Mouse (Mus musculus): Measurements from ENCODE around the gene Cacng2. TPM values are rescaled to one million over a fixed set of nuclear protein-coding genes. Genes with fewer than 3 reads are reported as not detected.

Cacng2 gene
- polyA plus RNA-seq, 1 experiment from 2014 or later: not detected

DNA sequence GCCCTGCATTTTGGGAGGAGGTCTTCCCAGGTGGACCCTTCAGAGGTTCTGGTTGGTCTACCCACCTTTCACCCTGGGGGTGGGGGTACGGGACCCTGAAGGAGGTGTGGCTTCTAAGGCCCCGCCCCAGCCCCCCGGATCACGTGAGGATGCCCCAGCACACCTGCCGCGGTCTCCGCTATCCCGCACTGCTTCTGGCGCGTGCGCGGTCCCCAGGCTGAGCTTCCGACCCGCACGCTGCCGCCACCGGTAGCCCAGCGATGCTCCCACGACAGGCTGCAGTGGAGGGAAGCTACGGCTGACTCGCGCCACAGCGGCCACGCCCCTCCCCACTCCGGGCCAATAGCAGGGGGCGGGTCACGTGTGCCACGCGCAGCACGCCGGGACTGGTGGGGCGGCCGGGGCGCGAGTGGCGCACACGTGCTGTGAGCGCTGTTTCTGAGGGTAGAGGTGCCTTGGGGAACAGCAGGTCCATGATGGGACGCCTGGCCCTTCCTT lies 163.4 kb downstream of the Cacng2 start, which contains the start of gene Foxred2:
Gene Foxred2 (minus strand): TSS at position 319 of the 498 bp plus-strand sequence.
- TF ChIP-seq CTCF (IDR thresholded peaks at IDR 0.05; ENCODE audit: low read depth): peak; percentile 45
- Histone ChIP-seq H3K4me1 (replicated peaks; ENCODE audit: insufficient read depth, low read length) (peaks cover 9% of the 10 kb centered on the region), H3K27ac (no peak within 1 kb of the TSS), H3K9me3 (replicated peaks; ENCODE audit: low read length) (no peaks in the 10 kb centered on the region), H3K4me2 (ENCODE audit: low read length) (peak within 1 kb of the TSS; percentile 58), H3K4me3 (replicated peaks; ENCODE audit: low read depth, low read length) (peak within 1 kb of the TSS; percentile 32), H3K36me3 (ENCODE audit: insufficient read depth, low read length) (peaks cover 31% of the 10 kb centered on the region), H3K9ac (ENCODE audit: low read depth, low read length) (0 out of 2 replicates have a peak within 1 kb of the TSS, but pooled peaks have one; percentile 18), H3K27me3 (ENCODE audit: insufficient read depth, low read length) (no peaks in the 10 kb centered on the region)
- WGBS: under 1% methylated on average over 39 of the region's 39 CpGs
- ATAC-seq (replicated peaks; ENCODE audit: low FRiP score, low read depth): peak; percentile 94
- DNase-seq (ENCODE audit: low spot score): peak; percentile 86

DNA sequence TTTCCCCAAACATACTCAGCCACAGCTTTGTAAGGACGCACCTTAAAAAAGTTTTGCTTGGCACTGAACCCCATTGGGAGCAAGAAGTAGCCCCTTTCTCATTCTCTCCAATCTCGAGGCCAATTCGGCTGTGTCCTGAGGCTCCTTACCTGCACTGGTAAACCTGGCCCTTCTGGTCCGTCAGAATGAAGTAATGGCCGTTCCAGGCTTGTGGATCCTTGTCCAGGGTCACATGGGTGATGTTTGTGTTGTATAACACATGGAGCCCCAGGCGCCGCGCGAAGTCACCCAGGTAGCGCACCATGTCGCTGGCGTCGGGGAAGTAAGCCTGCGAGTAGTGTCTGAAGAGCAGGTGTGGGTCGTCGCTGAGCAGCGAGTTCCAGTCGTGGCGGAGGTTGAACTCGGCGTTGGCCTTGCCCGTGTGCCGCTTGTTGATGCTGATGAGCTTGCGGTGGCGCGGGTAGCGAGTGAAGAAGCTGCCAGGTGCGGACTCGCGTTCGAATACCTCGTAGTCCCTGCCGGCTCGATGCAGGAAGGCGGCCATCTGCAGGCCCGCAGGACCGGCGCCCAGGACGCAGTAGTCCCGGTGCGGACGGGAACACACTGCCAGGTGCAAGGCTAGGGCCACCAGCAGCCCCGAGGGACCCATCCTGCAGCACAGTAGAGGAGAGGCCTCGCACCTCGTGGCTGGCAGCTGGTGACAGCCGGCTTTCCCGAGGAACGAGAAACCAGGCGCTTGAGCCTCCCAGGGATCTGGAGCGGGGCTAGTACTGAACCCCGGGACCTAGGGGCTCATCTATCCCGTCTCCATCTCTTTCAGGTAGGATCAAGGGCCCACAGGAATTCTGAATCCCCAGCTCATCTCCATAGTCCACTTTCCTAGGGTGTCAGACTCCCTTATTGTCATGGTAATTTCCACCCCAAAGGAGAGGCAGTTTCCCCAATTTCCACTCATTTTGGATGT lies 164.1 kb downstream of the Cacng2 start:
- WGBS: 8% methylated on average over 52 of the region's 52 CpGs
- DNase-seq (ENCODE audit: low spot score): no peak
- H3K36me3 ChIP-seq (ENCODE audit: insufficient read depth, low read length): peaks cover 24% of the 10 kb centered on the region
- H3K4me2 ChIP-seq (ENCODE audit: low read length): peak overlapping the region; percentile 58
- H3K27me3 ChIP-seq (ENCODE audit: insufficient read depth, low read length): no peaks in the 10 kb centered on the region
- ATAC-seq (replicated peaks; ENCODE audit: low FRiP score, low read depth): 0 out of 2 replicates have a peak, but pooled peaks have one; percentile 22
- peaks cover 9% of the 10 kb centered on the region for H3K4me1 ChIP-seq (replicated peaks; ENCODE audit: insufficient read depth, low read length)
- peak overlapping the region; percentile 32 for H3K4me3 ChIP-seq (replicated peaks; ENCODE audit: low read depth, low read length)
- TF ChIP-seq CTCF (IDR thresholded peaks at IDR 0.05; ENCODE audit: low read depth): no peak
- H3K9me3 ChIP-seq (replicated peaks; ENCODE audit: low read length): no peaks in the 10 kb centered on the region
- H3K27ac ChIP-seq: no peak overlapping the region
- H3K9ac ChIP-seq (ENCODE audit: low read depth, low read length): 0 out of 2 replicates have a peak overlapping the region, but pooled peaks have one; percentile 18

DNA sequence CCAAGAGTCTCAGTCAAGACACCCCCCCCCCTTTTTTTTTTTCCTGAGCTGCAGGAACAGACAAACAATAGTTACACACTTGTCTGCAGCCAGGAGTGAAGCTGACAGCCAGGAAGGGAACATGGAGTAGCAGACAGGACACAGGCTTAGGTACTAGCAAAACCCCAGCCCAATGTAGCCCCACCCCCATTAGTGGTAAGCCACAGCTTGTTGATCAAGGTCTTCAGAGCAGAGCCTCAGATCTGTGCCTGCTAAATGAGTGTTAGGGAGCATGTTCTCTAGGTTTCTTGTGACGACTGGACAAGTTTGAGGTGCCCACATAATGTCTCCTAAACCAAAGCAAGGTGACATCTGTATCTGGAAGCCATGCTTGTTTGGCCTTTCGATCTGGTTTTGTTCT lies 165.5 kb downstream of the Cacng2 start:
- Histone ChIP-seq H3K4me3 (replicated peaks; ENCODE audit: low read depth, low read length) (no peak overlapping the region), H3K9ac (ENCODE audit: low read depth, low read length) (no peak overlapping the region), H3K4me2 (ENCODE audit: low read length) (no peak overlapping the region), H3K27ac (no peak overlapping the region), H3K4me1 (replicated peaks; ENCODE audit: insufficient read depth, low read length) (peaks cover 9% of the 10 kb centered on the region), H3K27me3 (ENCODE audit: insufficient read depth, low read length) (no peaks in the 10 kb centered on the region), H3K9me3 (replicated peaks; ENCODE audit: low read length) (no peaks in the 10 kb centered on the region), H3K36me3 (ENCODE audit: insufficient read depth, low read length) (peaks cover 10% of the 10 kb centered on the region)
- 89% methylated on average over 2 of the region's 2 CpGs for WGBS
- DNase-seq (ENCODE audit: low spot score): no peak
- ATAC-seq (replicated peaks; ENCODE audit: low FRiP score, low read depth): no peak
- TF ChIP-seq CTCF (IDR thresholded peaks at IDR 0.05; ENCODE audit: low read depth): no peak

DNA sequence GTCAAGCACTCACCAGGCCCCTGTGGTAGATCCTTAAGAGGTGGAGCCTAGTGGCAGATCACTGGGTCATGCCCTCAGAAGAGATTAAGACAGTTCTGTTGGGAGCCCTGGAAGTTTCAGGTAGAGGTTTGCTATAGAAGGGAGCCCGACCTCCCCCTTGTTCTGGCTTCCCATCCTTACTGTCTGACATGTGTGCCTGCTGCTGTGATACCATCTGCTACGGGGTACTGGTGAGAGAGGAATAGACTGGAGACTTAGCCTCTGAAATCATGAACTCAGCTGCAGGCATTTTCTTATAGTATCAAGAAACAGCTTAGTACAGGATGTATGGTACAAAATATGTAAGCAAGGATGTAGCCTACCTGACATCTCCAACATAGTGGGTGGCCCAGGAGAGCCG lies 166.9 kb downstream of the Cacng2 start:
- H3K4me3 ChIP-seq (replicated peaks; ENCODE audit: low read depth, low read length): no peak overlapping the region
- 88% methylated on average over 3 of the region's 3 CpGs for WGBS
- no peak overlapping the region for H3K27ac ChIP-seq
- no peak overlapping the region for H3K4me2 ChIP-seq (ENCODE audit: low read length)
- no peak for TF ChIP-seq CTCF (IDR thresholded peaks at IDR 0.05; ENCODE audit: low read depth)
- no peak for DNase-seq (ENCODE audit: low spot score)
- no peaks in the 10 kb centered on the region for H3K27me3 ChIP-seq (ENCODE audit: insufficient read depth, low read length)
- H3K9ac ChIP-seq (ENCODE audit: low read depth, low read length): no peak overlapping the region
- no peaks in the 10 kb centered on the region for H3K9me3 ChIP-seq (replicated peaks; ENCODE audit: low read length)
- H3K4me1 ChIP-seq (replicated peaks; ENCODE audit: insufficient read depth, low read length): peaks cover 9% of the 10 kb centered on the region
- H3K36me3 ChIP-seq (ENCODE audit: insufficient read depth, low read length): no peaks in the 10 kb centered on the region
- no peak for ATAC-seq (replicated peaks; ENCODE audit: low FRiP score, low read depth)

DNA sequence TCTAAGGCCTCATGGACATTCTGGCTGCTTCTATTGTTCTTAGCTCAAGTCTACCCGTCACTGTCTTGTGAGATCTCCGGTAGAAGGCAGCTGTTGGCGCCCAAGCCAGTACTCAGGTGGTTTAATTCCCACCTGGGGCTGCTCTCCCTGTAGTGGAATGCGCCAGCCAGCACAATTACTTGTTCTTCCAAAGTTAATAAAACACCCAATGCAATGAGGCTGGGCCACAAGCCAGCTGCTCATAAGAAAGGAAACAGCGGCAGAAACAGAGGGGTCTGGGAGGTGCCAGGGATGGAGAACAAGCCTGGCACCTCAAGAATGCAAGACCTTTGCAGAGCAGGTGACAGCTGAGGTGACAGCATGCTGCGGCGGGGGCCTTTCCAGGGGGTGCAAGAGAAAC lies 170.8 kb downstream of the Cacng2 start:
- H3K4me3 ChIP-seq (replicated peaks; ENCODE audit: low read depth, low read length): no peak overlapping the region

DNA sequence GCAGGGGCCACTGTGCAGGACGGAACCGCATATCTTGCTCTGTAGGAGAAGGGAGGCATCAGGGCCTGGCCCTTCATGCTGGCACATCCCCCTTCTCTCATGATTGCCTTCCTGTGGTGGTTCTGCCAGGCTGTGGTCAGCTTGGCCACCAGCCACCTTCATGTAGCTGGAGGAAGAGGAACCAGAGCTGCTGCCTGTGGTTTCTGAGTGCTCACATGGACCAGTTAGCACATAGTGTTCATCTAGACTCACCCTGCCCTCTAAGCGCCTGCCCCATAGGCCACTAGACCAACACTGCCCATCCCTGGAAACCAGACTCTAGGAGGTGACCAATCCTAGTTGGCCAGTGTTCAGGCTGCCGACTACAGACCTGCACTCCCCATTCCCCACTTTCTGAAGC lies 174.1 kb downstream of the Cacng2 start:
- no peak for DNase-seq (ENCODE audit: low spot score)
- 83% methylated on average over 4 of the region's 4 CpGs for WGBS
- no peak overlapping the region for H3K9ac ChIP-seq (ENCODE audit: low read depth, low read length)

More for the DNA sequence above, 170.8 kb downstream of the Cacng2 start:
- Histone ChIP-seq H3K9ac (ENCODE audit: low read depth, low read length) (no peak overlapping the region), H3K4me1 (replicated peaks; ENCODE audit: insufficient read depth, low read length) (no peaks in the 10 kb centered on the region), H3K9me3 (replicated peaks; ENCODE audit: low read length) (no peaks in the 10 kb centered on the region), H3K36me3 (ENCODE audit: insufficient read depth, low read length) (no peaks in the 10 kb centered on the region), H3K27me3 (ENCODE audit: insufficient read depth, low read length) (no peaks in the 10 kb centered on the region), H3K27ac (no peak overlapping the region), H3K4me2 (ENCODE audit: low read length) (no peak overlapping the region)
- DNase-seq (ENCODE audit: low spot score): no peak
- TF ChIP-seq CTCF (IDR thresholded peaks at IDR 0.05; ENCODE audit: low read depth): no peak
- no peak for ATAC-seq (replicated peaks; ENCODE audit: low FRiP score, low read depth)
- WGBS: 76% methylated on average over 7 of the region's 7 CpGs

More for the DNA sequence above, 174.1 kb downstream of the Cacng2 start:
- Histone ChIP-seq H3K4me1 (replicated peaks; ENCODE audit: insufficient read depth, low read length) (no peaks in the 10 kb centered on the region), H3K27ac (no peak overlapping the region), H3K4me3 (replicated peaks; ENCODE audit: low read depth, low read length) (no peak overlapping the region), H3K4me2 (ENCODE audit: low read length) (no peak overlapping the region), H3K36me3 (ENCODE audit: insufficient read depth, low read length) (no peaks in the 10 kb centered on the region), H3K9me3 (replicated peaks; ENCODE audit: low read length) (no peaks in the 10 kb centered on the region), H3K27me3 (ENCODE audit: insufficient read depth, low read length) (no peaks in the 10 kb centered on the region)
- no peak for TF ChIP-seq CTCF (IDR thresholded peaks at IDR 0.05; ENCODE audit: low read depth)
- ATAC-seq (replicated peaks; ENCODE audit: low FRiP score, low read depth): no peak

Other genes starting within 250 kb of the Cacng2 start
- 245 and 253 TPM in 2 replicates for gene Txn2, start 191.0 kb downstream of the Cacng2 start, polyA plus RNA-seq (2015; fragmentation: Nextera tagmentation; extraction: Ambion mirVana)
- gene Foxred2, start 163.3 kb downstream of the Cacng2 start, polyA plus RNA-seq (2015; fragmentation: Nextera tagmentation; extraction: Ambion mirVana): 3.2 TPM in 2 replicates
- gene Eif3d, start 149.2 kb downstream of the Cacng2 start, polyA plus RNA-seq (2015; fragmentation: Nextera tagmentation; extraction: Ambion mirVana): 120 and 132 TPM in 2 replicates
- gene Ift27, start 54.1 kb upstream of the Cacng2 start, polyA plus RNA-seq (2015; fragmentation: Nextera tagmentation; extraction: Ambion mirVana): 74.7 and 82.9 TPM in 2 replicates
- 0.24 and 0.43 TPM in 2 replicates for gene Pvalb, start 86.4 kb upstream of the Cacng2 start, polyA plus RNA-seq (2015; fragmentation: Nextera tagmentation; extraction: Ambion mirVana)
- gene Ncf4, start 124.8 kb upstream of the Cacng2 start, polyA plus RNA-seq (2015; fragmentation: Nextera tagmentation; extraction: Ambion mirVana): 2.3 and 3.9 TPM in 2 replicates
- 0.20 and 0.39 TPM in 2 replicates for gene Csf2rb2, start 185.7 kb upstream of the Cacng2 start, polyA plus RNA-seq (2015; fragmentation: Nextera tagmentation; extraction: Ambion mirVana)
- 1.1 and 1.8 TPM in 2 replicates for gene Csf2rb, start 205.7 kb upstream of the Cacng2 start, polyA plus RNA-seq (2015; fragmentation: Nextera tagmentation; extraction: Ambion mirVana)